Mouse (Mus musculus): ENCODE results near the gene Mllt3.

- TF ChIP-seq CTCF (IDR thresholded peaks at IDR 0.05; ENCODE audit: low read depth, low read length): no peak
- TF ChIP-seq POLR2A (IDR thresholded peaks at IDR 0.05; ENCODE audit: extremely low read depth, insufficient read depth, low read length): no peak
Observed at GRCm38 (mm10) chr4:87990940-87991339, 42.2 kb downstream of the Mllt3 start.

Data from liver, adult 2 months (tissue).